Mouse (Mus musculus) urinary bladder, postnatal 0 days (tissue): Measurements from ENCODE around the gene Hoxb2. TPM values are rescaled to one million over a fixed set of nuclear protein-coding genes. Genes with fewer than 3 reads are reported as not detected.

Source experiments
- microRNA counts: library from miRNA; unstranded; fragments of <30 nt; microRNA quantifications from one replicate; lab custom pipeline; 2016
- microRNA-seq: library from miRNA; unstranded; fragments of <30 nt; microRNA quantifications from one replicate; pipeline ENCODE4, GENCODE M21; 2016
- polyA plus RNA-seq: library from polyadenylated mRNA; unstranded; fragments of >200 nt; fragmentation: Nextera tagmentation; extraction: Ambion mirVana; gene quantifications from 2 replicates; pipeline ENCODE4 v1.2.1, GENCODE M21; 2015

Hoxb2 gene
- 3.0 and 3.6 TPM in 2 replicates for polyA plus RNA-seq

DNA sequence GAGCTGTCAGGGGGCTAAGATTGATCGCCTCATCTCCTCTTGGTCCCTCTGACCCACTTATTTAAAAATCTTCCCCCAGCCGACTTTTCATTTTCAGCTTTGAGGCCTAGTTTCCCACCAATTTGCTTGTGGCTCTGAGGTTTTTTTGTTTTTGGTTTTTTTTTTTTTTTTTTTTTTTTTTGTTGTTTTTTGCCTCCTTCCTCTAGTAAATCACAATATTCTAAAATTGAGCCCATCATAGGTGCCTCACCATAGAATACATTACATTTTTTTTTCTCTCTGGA, at the start of gene Hoxb2:
Gene Hoxb2, plus strand, starts transcription at position 185 of the 284 bp plus-strand sequence.

DNA sequence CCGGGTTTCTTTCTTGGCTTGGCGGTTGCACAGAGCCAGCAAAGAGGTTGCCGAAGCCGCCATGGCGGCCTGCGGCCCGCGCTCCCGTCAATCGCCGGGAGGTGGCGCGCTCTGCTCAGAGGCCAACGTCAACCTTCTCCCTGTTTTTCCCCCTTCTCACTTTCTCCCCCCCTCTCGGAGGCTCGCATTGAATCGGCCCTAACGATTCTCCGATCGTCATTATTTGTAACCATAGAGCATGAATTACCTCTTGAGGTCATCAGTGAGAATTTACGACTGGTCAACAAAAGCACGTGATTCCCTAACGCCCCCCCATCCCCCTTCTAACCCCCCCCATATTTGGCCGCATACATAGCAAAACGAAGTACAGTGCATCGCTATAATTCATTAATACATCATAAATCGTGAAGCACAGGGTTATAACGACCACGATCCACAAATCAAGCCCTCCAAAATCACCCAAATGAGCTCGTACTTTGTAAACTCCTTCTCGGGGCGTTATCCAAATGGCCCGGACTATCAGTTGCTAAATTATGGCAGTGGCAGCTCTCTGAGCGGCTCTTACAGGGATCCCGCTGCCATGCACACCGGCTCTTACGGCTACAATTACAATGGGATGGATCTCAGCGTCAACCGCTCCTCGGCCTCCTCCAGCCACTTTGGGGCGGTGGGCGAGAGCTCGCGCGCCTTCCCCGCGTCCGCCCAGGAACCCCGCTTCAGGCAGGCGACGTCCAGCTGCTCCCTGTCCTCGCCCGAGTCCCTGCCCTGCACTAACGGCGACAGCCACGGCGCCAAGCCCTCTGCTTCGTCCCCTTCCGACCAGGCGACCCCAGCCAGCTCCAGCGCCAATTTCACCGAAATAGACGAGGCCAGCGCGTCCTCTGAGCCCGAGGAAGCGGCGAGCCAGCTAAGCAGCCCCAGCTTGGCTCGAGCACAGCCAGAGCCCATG, 46.9 kb upstream of the Hoxb2 start, which contains the start of gene Hoxb5:
Gene Hoxb5, plus strand, starts transcription at position 186 of the 949 bp plus-strand sequence.

DNA sequence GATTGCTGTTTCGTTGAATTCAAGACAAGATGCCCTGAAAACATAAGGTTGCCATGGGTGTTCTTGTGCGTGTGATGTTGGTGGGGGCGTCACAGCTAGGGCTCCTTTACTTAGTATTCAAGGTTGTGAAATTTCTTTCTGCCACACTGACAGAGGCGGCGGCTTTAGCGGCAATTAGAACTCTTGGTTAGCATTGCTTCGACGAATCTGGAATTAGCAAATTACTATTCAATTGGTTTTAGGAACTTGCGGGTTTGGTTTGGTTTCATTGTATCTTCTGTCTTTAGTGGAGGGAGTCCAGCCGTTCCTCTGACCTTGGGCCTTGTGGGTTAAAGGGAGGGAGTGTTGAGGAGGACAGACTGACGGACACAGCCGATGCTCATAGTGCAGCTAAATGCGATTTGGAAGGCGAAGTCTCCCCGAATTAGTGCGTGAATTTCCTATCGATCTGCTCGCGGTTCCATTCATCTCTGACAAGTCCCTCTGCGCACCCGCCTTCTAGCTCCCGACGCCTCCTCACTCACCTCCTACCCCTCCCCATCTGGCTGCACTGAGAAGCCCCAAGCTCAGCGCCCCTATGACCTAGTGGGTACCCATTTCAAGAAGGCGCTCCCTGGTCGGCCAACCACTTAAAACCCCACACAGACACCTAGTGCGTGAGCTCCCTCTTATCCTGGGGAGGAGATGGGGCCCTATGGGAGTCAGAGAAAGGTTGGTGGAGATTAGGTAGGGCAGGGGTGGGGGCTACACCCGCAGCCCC, 32.5 kb upstream of the Hoxb2 start, which contains the start of gene Hoxb4:
Gene Hoxb4, plus strand, starts transcription at position 660 of the 760 bp plus-strand sequence.

DNA sequence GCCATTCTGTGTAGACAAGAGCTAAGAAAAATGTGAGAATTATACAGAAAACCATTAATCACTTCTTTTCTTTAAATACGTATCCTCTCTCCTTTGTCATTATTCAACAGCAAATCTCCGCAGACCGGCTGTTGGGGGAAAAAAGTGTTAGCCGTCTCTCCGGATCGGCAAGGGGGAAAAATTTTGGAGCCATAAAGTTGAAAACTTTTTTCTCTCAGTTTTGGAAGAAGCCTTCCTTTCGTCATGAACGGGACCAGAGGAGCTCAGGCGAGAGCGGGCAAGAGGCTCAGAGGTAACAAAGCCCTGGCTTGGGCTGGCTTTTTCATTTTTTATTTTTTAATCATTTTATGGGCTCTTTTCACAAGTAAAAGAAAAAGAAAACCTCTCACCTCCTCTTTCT, 27.2 kb upstream of the Hoxb2 start, which contains the start of gene Hoxb3:
Gene Hoxb3, plus strand, starts transcription at position 173 of the 400 bp plus-strand sequence.

DNA sequence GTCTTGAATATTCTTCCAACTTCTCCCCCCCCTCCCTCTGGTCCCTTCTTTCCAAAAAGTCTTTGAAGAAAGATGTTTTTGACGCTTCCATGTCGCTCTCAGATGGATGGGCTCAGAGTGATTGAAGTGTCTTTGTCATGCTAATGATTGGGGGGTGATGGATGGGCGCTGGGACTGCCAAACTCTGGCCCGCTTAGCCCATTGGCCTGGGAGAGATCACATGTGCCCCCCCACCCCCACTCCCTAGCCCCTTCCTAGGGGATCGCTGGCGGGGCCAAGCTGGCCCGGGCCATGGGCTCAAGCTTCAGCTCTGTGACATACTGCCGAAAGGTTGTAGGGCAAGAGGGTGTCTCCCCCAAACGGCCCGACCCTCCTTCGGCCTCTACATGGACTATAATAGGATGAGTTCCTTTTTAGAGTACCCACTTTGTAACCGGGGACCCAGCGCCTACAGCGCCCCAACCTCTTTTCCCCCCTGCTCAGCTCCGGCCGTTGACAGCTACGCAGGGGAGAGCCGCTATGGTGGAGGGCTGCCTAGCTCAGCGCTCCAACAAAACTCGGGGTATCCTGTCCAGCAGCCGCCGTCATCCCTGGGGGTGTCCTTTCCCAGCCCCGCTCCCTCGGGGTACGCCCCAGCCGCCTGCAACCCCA, 15.2 kb downstream of the Hoxb2 start, which contains the start of gene Hoxb1:
Gene Hoxb1, plus strand, starts transcription at position 312 of the 651 bp plus-strand sequence.

MicroRNA genes within 50 kb of the gene (microRNA counts, 519-probe panel; counts per million panel counts)
- microRNA mmu-miR-10a (lab: Ali Mortazavi, UCI) = 4,144 counts per million, percentile 77 among the panel's probes with 10 or more counts

Small RNAs within 50 kb of the gene (microRNA-seq; reads per million reads assigned to microRNA genes)
- 12,282 reads per million, percentile 95 among the genes with 10 or more reads in this experiment for gene Mir10a

Other genes starting within 250 kb of the Hoxb2 start
- gene Calcoco2, start 238.6 kb upstream of the Hoxb2 start, polyA plus RNA-seq = 0.10 TPM in 2 replicates
- gene Ttll6, start 216.7 kb upstream of the Hoxb2 start, polyA plus RNA-seq = not detected in 2 replicates
- 1.8 and 1.9 TPM in 2 replicates for gene Hoxb13, start 156.2 kb upstream of the Hoxb2 start, polyA plus RNA-seq
- gene Hoxb9, start 79.1 kb upstream of the Hoxb2 start, polyA plus RNA-seq = 0.56 and 0.63 TPM in 2 replicates
- gene Hoxb8, start 68.6 kb upstream of the Hoxb2 start, polyA plus RNA-seq = 0.21 and 0.26 TPM in 2 replicates
- gene Hoxb7, start 63.9 kb upstream of the Hoxb2 start, polyA plus RNA-seq = 3.5 and 5.4 TPM in 2 replicates
- gene Hoxb6, start 58.0 kb upstream of the Hoxb2 start, polyA plus RNA-seq = 1.2 and 1.3 TPM in 2 replicates
- gene Hoxb5, start 47.2 kb upstream of the Hoxb2 start, polyA plus RNA-seq = 0.96 and 0.98 TPM in 2 replicates
- gene Hoxb4, start 32.3 kb upstream of the Hoxb2 start, polyA plus RNA-seq = 0.39 and 0.48 TPM in 2 replicates
- gene Hoxb3, start 27.2 kb upstream of the Hoxb2 start, polyA plus RNA-seq = 0.27 and 0.29 TPM in 2 replicates
- not detected in 2 replicates for gene Hoxb1, start 15.2 kb downstream of the Hoxb2 start, polyA plus RNA-seq
- 0.31 and 0.35 TPM in 2 replicates for gene Skap1, start 114.1 kb downstream of the Hoxb2 start, polyA plus RNA-seq